Mouse (Mus musculus) midbrain, embryonic 14.5 days (tissue): ENCODE measurements around the gene Selp. TPM values are rescaled to one million over a fixed set of nuclear protein-coding genes. Genes with fewer than 3 reads are reported as not detected.

Experiments used
- ATAC-seq: fragments of 200-750 bp; cut with Nextera tagmentation; 2 replicates; pipeline ENCODE4 v1.8.0; 2017; ENCODE audit warnings: moderate number of reproducible peaks, moderate library complexity; ENCODE audit not compliant: low FRiP score, low TSS enrichment
- DNase-seq: peaks from one replicate; pipeline ENCODE4 v3.0.0-alpha.2; 2015
- H3K27ac ChIP-seq: fragments of 300-500 bp; sonication (generic); replicated peaks from 2 replicates; pipeline ENCODE4 v1.5.1; 2014; ENCODE audit warnings: mild to moderate bottlenecking, low read depth, low read length, moderate library complexity
- H3K27me3 ChIP-seq: fragments of 300-500 bp; sonication (generic); 2 replicates; pipeline ENCODE4 v1.6.1; 2014; ENCODE audit warnings: low read length, control low read depth, mixed read lengths; ENCODE audit not compliant: control insufficient read depth, insufficient read depth
- H3K36me3 ChIP-seq: fragments of 300-500 bp; sonication (generic); 2 replicates; pipeline ENCODE4 v1.6.1; 2014; ENCODE audit warnings: low read length, control low read depth; ENCODE audit not compliant: control insufficient read depth, insufficient read depth
- H3K4me1 ChIP-seq: fragments of 300-500 bp; sonication (generic); 2 replicates; pipeline ENCODE4 v1.6.1; 2014; ENCODE audit warnings: mild to moderate bottlenecking, antibody characterized with exemption, low read length, control low read depth; ENCODE audit not compliant: control insufficient read depth, insufficient read depth
- H3K4me2 ChIP-seq: fragments of 300-500 bp; sonication (generic); 2 replicates; pipeline ENCODE4 v1.6.1; 2014; ENCODE audit warnings: mild to moderate bottlenecking, low read length, moderate library complexity
- H3K4me3 ChIP-seq: fragments of 300-500 bp; sonication (generic); replicated peaks from 2 replicates; pipeline ENCODE4 v1.5.1; 2014; ENCODE audit warnings: low read depth, low read length
- H3K9ac ChIP-seq: fragments of 300-500 bp; sonication (generic); replicated peaks from 2 replicates; pipeline ENCODE4 v1.6.1; 2014; ENCODE audit warnings: mild to moderate bottlenecking, low read length, moderate library complexity
- H3K9me3 ChIP-seq: fragments of 300-500 bp; sonication (generic); 2 replicates; pipeline ENCODE4 v1.6.1; 2016; ENCODE audit warnings: low read length, control low read depth, mixed read lengths; ENCODE audit not compliant: control insufficient read depth
- WGBS: fragments of 180-500 bp; shearing (Covaris S2); extraction: QIAGEN DNeasy Blood & Tissue Kit; methylation state at CpG from one replicate; pipeline ENCODE4 v1.1.7; 2014; 5-methylcytosine and 5-hydroxymethylcytosine counted together
- polyA plus RNA-seq: library from polyadenylated mRNA; unstranded; fragments of >200 nt; fragmentation: Nextera tagmentation; extraction: Ambion mirVana; gene quantifications from 2 replicates; pipeline ENCODE4 v1.2.1, GENCODE M21; 2014

Gene Selp
- polyA plus RNA-seq, 1 experiment from 2014 or later = not detected

DNA sequence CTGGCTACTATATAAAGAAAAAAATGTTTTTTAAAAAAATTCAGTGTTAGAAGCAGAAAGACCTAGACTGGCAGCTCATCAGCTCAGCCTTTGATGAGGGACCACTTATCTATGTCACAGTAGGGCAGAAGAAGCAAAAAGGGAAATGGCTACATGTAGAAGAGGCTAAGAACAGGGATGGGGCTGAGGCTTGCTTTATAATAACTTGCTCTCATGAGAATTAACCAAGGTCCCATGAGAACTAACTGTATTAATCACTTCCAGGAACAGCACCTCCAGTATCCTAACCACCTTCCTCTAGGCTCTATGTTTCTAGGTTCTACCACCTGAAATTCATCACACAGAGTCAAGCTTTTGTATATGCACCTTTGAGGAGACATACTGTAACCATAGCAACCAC, 61.8 kb downstream of the Selp start:
- no peaks in the 10 kb centered on the region for H3K27me3 ChIP-seq
- DNase-seq (no peak), ATAC-seq (no peak)
- no peaks in the 10 kb centered on the region for H3K36me3 ChIP-seq
- H3K4me2 ChIP-seq = no peak overlapping the region
- H3K9me3 ChIP-seq = no peaks in the 10 kb centered on the region
- no peaks in the 10 kb centered on the region for H3K4me1 ChIP-seq
- no peak overlapping the region for H3K9ac ChIP-seq
- H3K4me3 ChIP-seq = no peak overlapping the region
- H3K27ac ChIP-seq = no peak overlapping the region

DNA sequence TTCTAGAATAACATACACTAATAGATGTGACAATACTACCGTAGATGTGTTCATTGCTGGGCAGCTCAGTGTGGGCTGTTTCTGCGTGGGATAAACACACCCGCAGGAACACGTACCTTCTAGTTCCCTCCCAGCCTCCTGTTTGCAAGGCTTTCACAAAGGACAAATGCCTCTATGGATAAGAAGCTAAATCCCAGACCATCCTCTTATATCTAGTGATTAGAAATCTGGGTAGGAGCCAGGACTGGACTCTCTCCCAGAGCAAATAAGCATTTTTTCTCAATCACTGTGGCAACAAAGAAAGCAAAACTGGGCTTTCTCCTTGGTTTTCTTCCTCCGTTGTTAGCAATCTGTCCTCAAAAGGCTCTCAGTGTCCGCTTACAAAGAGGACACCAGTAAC, 63.4 kb downstream of the Selp start:
- WGBS = 54% methylated on average over 6 of the region's 6 CpGs

DNA sequence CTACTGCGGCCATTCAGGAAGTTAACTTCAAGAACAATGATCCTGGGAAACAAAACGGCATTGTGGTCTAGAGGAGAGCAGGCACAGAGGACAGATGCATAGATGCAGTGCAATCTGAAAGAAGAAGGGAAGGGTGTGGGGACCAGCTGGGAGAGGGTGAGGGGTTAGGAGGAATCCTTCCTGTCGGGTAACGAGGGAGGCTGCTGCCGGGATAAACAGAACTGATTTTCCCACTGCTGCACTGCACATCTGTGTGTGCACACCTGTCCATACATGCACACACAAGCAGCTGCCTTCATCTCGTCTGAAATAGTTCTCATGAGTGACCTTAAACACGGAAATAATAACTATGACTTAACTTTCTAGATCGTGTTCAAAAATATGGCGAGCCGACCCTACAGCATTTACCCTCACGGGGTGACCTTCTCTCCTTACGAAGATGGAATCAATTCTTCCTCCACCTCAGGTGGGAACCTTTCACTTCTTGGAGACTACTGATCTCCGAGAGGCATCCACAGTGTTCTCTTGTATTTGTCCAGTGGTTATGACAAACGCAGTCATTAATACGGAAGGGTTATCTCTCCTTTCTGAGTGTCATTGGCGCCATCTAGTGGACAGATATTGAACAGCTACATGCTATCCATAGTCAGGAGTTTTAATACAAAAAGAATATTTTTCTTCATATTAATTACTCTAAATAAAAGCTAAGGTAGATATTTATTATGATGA, 69.2 kb downstream of the Selp start:
- peak overlapping the region; percentile 30 for H3K4me2 ChIP-seq
- no peaks in the 10 kb centered on the region for H3K27me3 ChIP-seq
- H3K9me3 ChIP-seq = no peaks in the 10 kb centered on the region
- ATAC-seq (peak; percentile 83; the same call in 1 of the 2 replicates), DNase-seq (peak; percentile 91)
- 50% methylated on average over 16 of the region's 16 CpGs for WGBS
- no peak overlapping the region for H3K9ac ChIP-seq
- H3K4me3 ChIP-seq = no peak overlapping the region
- no peaks in the 10 kb centered on the region for H3K36me3 ChIP-seq
- no peak overlapping the region for H3K27ac ChIP-seq
- H3K4me1 ChIP-seq = no peaks in the 10 kb centered on the region

More for the DNA sequence above, 63.4 kb downstream of the Selp start:
- Histone ChIP-seq H3K27ac (no peak overlapping the region), H3K27me3 (no peaks in the 10 kb centered on the region), H3K9me3 (no peaks in the 10 kb centered on the region), H3K36me3 (no peaks in the 10 kb centered on the region), H3K4me3 (no peak overlapping the region), H3K4me1 (no peaks in the 10 kb centered on the region), H3K4me2 (no peak overlapping the region), H3K9ac (no peak overlapping the region)
- ATAC-seq (no peak), DNase-seq (peak; percentile 3)

DNA sequence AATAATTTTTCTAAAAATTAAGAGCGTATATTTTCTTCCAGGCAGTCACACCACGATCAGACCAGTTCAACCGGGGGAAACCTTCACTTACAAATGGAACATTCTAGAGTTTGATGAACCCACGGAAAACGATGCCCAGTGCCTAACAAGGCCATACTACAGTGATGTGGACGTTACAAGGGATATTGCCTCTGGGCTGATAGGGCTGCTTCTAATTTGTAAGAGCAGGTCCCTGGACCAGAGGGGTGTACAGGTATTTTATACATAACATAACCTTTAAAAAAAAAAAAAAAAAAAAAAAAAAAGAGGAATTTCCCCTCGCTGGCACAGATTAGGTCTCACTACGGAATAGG, 69.8 kb downstream of the Selp start:
- no peak overlapping the region for H3K27ac ChIP-seq
- no peaks in the 10 kb centered on the region for H3K27me3 ChIP-seq
- WGBS = 48% methylated on average over 8 of the region's 8 CpGs
- H3K36me3 ChIP-seq = no peaks in the 10 kb centered on the region
- no peak overlapping the region for H3K4me2 ChIP-seq
- no peak overlapping the region for H3K9ac ChIP-seq
- no peaks in the 10 kb centered on the region for H3K9me3 ChIP-seq
- no peak overlapping the region for H3K4me3 ChIP-seq
- ATAC-seq (no peak), DNase-seq (no peak)
- H3K4me1 ChIP-seq = no peaks in the 10 kb centered on the region

DNA sequence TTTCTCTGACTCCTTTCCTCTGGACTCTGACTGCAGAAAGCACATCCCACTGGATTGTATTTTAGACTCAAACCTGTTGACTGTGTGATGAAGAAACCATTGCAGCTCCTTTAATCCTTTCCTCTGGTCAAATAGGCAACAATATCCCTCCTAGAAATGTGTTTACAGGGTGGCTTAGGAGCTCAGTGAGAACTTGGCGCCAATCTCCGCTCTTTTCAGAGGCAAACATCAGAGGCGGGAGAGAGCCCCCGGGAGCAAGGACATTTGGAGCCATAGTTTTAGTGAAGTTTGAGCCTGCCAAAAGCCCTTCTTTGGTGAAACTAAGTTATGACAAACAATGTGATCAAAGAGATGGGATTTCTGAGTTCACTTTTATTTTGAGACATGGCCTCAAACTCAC, 70.3 kb downstream of the Selp start:
- Histone ChIP-seq H3K36me3 (no peaks in the 10 kb centered on the region), H3K4me2 (no peak overlapping the region), H3K9me3 (no peaks in the 10 kb centered on the region), H3K9ac (no peak overlapping the region), H3K27me3 (no peaks in the 10 kb centered on the region), H3K27ac (no peak overlapping the region), H3K4me3 (no peak overlapping the region), H3K4me1 (no peaks in the 10 kb centered on the region)
- DNase-seq (peak; percentile 5), ATAC-seq (no peak)
- WGBS = 63% methylated on average over 4 of the region's 4 CpGs

DNA sequence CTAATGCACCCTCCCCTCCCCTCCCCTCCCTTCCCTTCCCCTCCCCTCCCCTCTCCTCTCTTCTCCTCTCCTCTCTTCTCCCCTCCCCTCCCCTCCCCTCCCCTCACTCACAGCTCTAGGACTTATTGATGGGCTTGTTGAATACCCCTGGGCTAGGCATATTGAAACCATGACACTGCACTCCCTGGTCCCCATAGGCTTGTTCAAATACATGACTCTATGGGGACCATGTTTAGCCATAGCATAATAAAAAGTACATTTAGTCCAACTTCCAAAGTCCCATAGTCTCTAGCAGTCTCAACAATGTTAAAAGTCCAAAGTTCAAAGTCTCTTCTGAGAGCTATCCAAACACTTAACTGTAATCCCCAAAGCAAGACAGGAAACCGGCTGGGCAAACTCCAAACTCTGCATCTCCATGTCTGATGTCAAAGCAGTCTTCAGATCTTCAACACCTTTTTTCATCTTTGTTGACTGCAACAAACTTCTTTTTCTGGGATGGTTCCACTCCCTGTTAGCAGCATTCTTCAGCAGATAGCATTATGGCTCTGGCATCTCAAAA, 72.0 kb downstream of the Selp start:
- DNase-seq (no peak), ATAC-seq (no peak)
- Histone ChIP-seq H3K9me3 (no peaks in the 10 kb centered on the region), H3K9ac (no peak overlapping the region), H3K27me3 (no peaks in the 10 kb centered on the region), H3K4me1 (no peaks in the 10 kb centered on the region), H3K4me3 (no peak overlapping the region), H3K4me2 (no peak overlapping the region), H3K27ac (no peak overlapping the region), H3K36me3 (no peaks in the 10 kb centered on the region)
- WGBS = 91% methylated on average over 1 of the region's 1 CpGs

DNA sequence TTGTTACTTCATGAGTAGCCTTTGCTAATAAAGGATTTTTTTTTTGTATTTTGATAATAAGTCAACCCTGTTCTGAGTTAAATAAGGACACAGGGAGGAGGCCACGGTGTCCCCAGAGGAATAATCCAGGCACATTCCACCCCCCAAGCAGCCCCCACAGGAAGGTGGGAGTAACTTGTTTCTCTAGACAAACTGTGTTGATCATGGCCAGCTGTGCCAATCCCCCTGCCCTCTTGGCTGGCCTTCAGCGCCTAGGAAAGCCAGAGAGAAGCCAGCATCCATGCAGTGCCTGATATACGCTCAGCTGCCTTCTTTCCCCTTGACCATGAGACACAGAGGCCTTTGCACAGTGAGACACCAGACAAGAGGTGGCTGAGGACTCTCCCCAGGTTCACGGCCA, 84.5 kb downstream of the Selp start:
- no peak for ATAC-seq
- WGBS = 91% methylated on average over 4 of the region's 4 CpGs
- no peaks in the 10 kb centered on the region for H3K36me3 ChIP-seq
- H3K27ac ChIP-seq = no peak overlapping the region
- DNase-seq = no peak
- H3K4me2 ChIP-seq = no peak overlapping the region
- H3K9me3 ChIP-seq = no peaks in the 10 kb centered on the region
- no peaks in the 10 kb centered on the region for H3K27me3 ChIP-seq
- H3K4me3 ChIP-seq = no peak overlapping the region
- no peak overlapping the region for H3K9ac ChIP-seq
- no peaks in the 10 kb centered on the region for H3K4me1 ChIP-seq

Other genes starting within 250 kb of the Selp start
- gene Scyl3, start 186.2 kb upstream of the Selp start, polyA plus RNA-seq = 17.5 TPM in 2 replicates
- 5.1 and 8.3 TPM in 2 replicates for gene BC055324, start 120.5 kb upstream of the Selp start, polyA plus RNA-seq
- gene Mettl18, start 120.4 kb upstream of the Selp start, polyA plus RNA-seq = 5.6 and 7.0 TPM in 2 replicates
- not detected in 2 replicates for gene Sele, start 67.0 kb upstream of the Selp start, polyA plus RNA-seq
- 0.33 TPM in 1 of 2 replicates, not detected in the other for gene Sell, start 53.3 kb upstream of the Selp start, polyA plus RNA-seq
- 0.05 and 0.07 TPM in 2 replicates for gene F5, start 36.6 kb downstream of the Selp start, polyA plus RNA-seq
- 5.9 and 8.0 TPM in 2 replicates for gene Slc19a2, start 133.8 kb downstream of the Selp start, polyA plus RNA-seq
- 19.9 and 25.4 TPM in 2 replicates for gene Ccdc181, start 160.3 kb downstream of the Selp start, polyA plus RNA-seq
- gene Nme7, start 188.9 kb downstream of the Selp start, polyA plus RNA-seq = 27.7 and 29.4 TPM in 2 replicates
- 28.3 and 28.9 TPM in 2 replicates for gene Blzf1, start 192.2 kb downstream of the Selp start, polyA plus RNA-seq